ENCODE assay signal across 17 mouse cellular contexts in the genomic region with DNA sequence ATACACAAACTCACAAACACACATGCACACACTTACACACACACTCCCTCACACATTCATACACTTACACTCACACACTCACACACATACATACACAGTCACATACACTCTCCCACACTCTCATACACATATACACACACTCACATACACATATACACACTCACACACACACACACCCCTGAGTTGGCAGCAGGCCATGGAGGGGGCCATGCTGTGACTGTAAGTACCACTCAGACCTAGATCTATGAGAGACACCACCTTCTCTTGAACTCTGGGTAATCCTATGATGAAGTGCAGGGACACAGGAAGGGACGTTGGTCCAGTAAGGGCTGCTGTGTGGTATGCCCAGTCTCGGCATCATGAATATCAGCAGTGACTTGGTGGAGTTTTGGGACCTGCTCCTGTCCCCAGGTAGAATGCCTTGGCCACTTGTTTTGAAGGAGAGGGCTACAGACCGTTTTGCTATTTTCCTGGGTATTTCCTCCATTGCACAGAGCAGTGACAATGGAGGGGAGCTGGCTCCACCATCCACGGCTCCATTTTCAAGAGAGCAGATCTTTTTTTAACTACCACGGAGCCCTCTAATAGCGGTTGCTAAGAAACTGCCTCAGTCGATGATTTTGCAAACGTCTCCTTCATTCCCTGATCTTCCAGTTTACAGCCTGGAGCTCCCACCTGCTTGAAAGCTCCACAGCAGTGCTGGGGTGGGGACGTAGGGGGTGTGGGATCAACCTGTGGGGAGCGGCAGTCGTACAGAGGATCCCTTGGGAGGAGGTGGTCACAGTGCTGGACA.
DNase-seq lines count a peak whose midpoint lies in the region; ATAC-seq lines count a peak whose summit lies in the region.
"Had no signal": no experiment of that assay in that cellular context is flagged by ENCODE, and none has a peak within 500 bp of the region (broad histone marks: within the 10 kb centered on the region; RNA-seq: fewer than 3 reads in every experiment).

No protein-coding gene starts in this region.

- 74% methylated on average over 11 of the region's 11 CpGs for WGBS in hindbrain, embryonic 10.5 days
- WGBS in hindbrain, embryonic 11.5 days: 77% methylated on average over 11 of the region's 11 CpGs
- WGBS in midbrain, embryonic 10.5 days: 81% methylated on average over 11 of the region's 11 CpGs
- WGBS in midbrain, embryonic 11.5 days: 74% methylated on average over 11 of the region's 11 CpGs
- WGBS in hindbrain, embryonic 12.5 days: 70% methylated on average over 11 of the region's 11 CpGs
- 60% methylated on average over 11 of the region's 11 CpGs for WGBS in midbrain, embryonic 15.5 days
- WGBS in heart, embryonic 12.5 days: 59% methylated on average over 11 of the region's 11 CpGs

- DNase-seq in hindbrain, embryonic 10.5 days (ENCODE audit: low spot score): no peak
- DNase-seq in hindbrain, embryonic 11.5 days (ENCODE audit: low spot score): no peak
- no peak for DNase-seq in midbrain, embryonic 10.5 days (ENCODE audit: low spot score)
- no peak for DNase-seq in midbrain, embryonic 11.5 days (ENCODE audit: low spot score, missing footprints)
- DNase-seq in spleen, adult 18-20 months: no peak
- DNase-seq: cerebellum, adult 18-20 months; gastrocnemius, postnatal 36 days; kidney, postnatal 14 days; liver, postnatal 0 days; thymus, postnatal 14 days had no signal

- H3K27me3 ChIP-seq in hindbrain, embryonic 10.5 days (ENCODE audit: insufficient read depth, poor library complexity, severe bottlenecking): no peaks in the 10 kb centered on the region
- H3K27me3 ChIP-seq in hindbrain, embryonic 11.5 days (ENCODE audit: control insufficient read depth, insufficient read depth, low read length): no peaks in the 10 kb centered on the region
- no peaks in the 10 kb centered on the region for H3K27me3 ChIP-seq in midbrain, embryonic 10.5 days (ENCODE audit: low read depth, poor library complexity, severe bottlenecking)
- no peaks in the 10 kb centered on the region for H3K27me3 ChIP-seq in midbrain, embryonic 11.5 days (ENCODE audit: control insufficient read depth, insufficient read depth, low read length)
- no peaks in the 10 kb centered on the region for H3K27me3 ChIP-seq in hindbrain, embryonic 12.5 days
- H3K27me3 ChIP-seq in midbrain, embryonic 15.5 days (replicated peaks): 0 out of 2 replicates have a peak, but pooled peaks cover 3% of the 10 kb centered on the region
- no peaks in the 10 kb centered on the region for H3K27me3 ChIP-seq in heart, embryonic 12.5 days (replicated peaks)

- peaks cover 14% of the 10 kb centered on the region; the same call in 1 of the 2 replicates for H3K4me1 ChIP-seq in hindbrain, embryonic 10.5 days (replicated peaks)
- no peaks in the 10 kb centered on the region for H3K4me1 ChIP-seq in hindbrain, embryonic 11.5 days (replicated peaks; ENCODE audit: control insufficient read depth, insufficient read depth, low read length)
- no peaks in the 10 kb centered on the region for H3K4me1 ChIP-seq in midbrain, embryonic 10.5 days
- H3K4me1 ChIP-seq in midbrain, embryonic 11.5 days (ENCODE audit: control insufficient read depth, insufficient read depth, low read length): no peaks in the 10 kb centered on the region
- H3K4me1 ChIP-seq in hindbrain, embryonic 12.5 days: 0 out of 2 replicates have a peak, but pooled peaks cover 13% of the 10 kb centered on the region
- H3K4me1 ChIP-seq in midbrain, embryonic 15.5 days: peaks cover 13% of the 10 kb centered on the region; the same call in 1 of the 2 replicates
- 0 out of 2 replicates have a peak, but pooled peaks cover 5% of the 10 kb centered on the region for H3K4me1 ChIP-seq in heart, embryonic 12.5 days (replicated peaks)

- H3K9me3 ChIP-seq in hindbrain, embryonic 10.5 days: no peaks in the 10 kb centered on the region
- H3K9me3 ChIP-seq in hindbrain, embryonic 11.5 days (ENCODE audit: control insufficient read depth, low read length): no peaks in the 10 kb centered on the region
- no peaks in the 10 kb centered on the region for H3K9me3 ChIP-seq in midbrain, embryonic 10.5 days (replicated peaks)
- no peaks in the 10 kb centered on the region for H3K9me3 ChIP-seq in midbrain, embryonic 11.5 days (ENCODE audit: control insufficient read depth, low read length)
- no peaks in the 10 kb centered on the region for H3K9me3 ChIP-seq in hindbrain, embryonic 12.5 days (replicated peaks)
- H3K9me3 ChIP-seq in midbrain, embryonic 15.5 days: no peaks in the 10 kb centered on the region
- no peaks in the 10 kb centered on the region for H3K9me3 ChIP-seq in heart, embryonic 12.5 days (replicated peaks)
- H3K9me3 ChIP-seq: heart, embryonic 10.5 days; limb, embryonic 13.5 days had no signal

- H3K4me3 ChIP-seq in hindbrain, embryonic 10.5 days: no peak overlapping the region
- no peak overlapping the region for H3K4me3 ChIP-seq in hindbrain, embryonic 11.5 days (ENCODE audit: low read depth, low read length)
- H3K4me3 ChIP-seq in midbrain, embryonic 10.5 days: no peak overlapping the region
- no peak overlapping the region for H3K4me3 ChIP-seq in midbrain, embryonic 11.5 days (ENCODE audit: low read depth, low read length)
- H3K4me3 ChIP-seq in hindbrain, embryonic 12.5 days: no peak overlapping the region
- H3K4me3 ChIP-seq in midbrain, embryonic 15.5 days: no peak overlapping the region
- no peak overlapping the region for H3K4me3 ChIP-seq in heart, embryonic 12.5 days
- H3K4me3 ChIP-seq: heart, embryonic 10.5 days; limb, embryonic 13.5 days; myocyte had no signal

- 0 out of 2 replicates have a peak overlapping the region, but pooled peaks have one; percentile 8 for H3K27ac ChIP-seq in hindbrain, embryonic 10.5 days
- no peak overlapping the region for H3K27ac ChIP-seq in hindbrain, embryonic 11.5 days (ENCODE audit: low read depth, low read length)
- 0 out of 2 replicates have a peak overlapping the region, but pooled peaks have one; percentile 30 for H3K27ac ChIP-seq in midbrain, embryonic 10.5 days (replicated peaks)
- H3K27ac ChIP-seq in midbrain, embryonic 11.5 days (ENCODE audit: low read depth, low read length): no peak overlapping the region
- H3K27ac ChIP-seq in hindbrain, embryonic 12.5 days: no peak overlapping the region
- 0 out of 2 replicates have a peak overlapping the region, but pooled peaks have one; percentile 45 for H3K27ac ChIP-seq in midbrain, embryonic 15.5 days
- no peak overlapping the region for H3K27ac ChIP-seq in heart, embryonic 12.5 days (ENCODE audit: poor library complexity, severe bottlenecking)
- H3K27ac ChIP-seq: heart, embryonic 10.5 days; limb, embryonic 13.5 days had no signal

- no peaks in the 10 kb centered on the region for H3K36me3 ChIP-seq in hindbrain, embryonic 10.5 days
- H3K36me3 ChIP-seq in hindbrain, embryonic 11.5 days (ENCODE audit: control insufficient read depth, insufficient read depth, low read length): no peaks in the 10 kb centered on the region
- no peaks in the 10 kb centered on the region for H3K36me3 ChIP-seq in midbrain, embryonic 10.5 days
- H3K36me3 ChIP-seq in midbrain, embryonic 11.5 days (ENCODE audit: control insufficient read depth, insufficient read depth, low read length): no peaks in the 10 kb centered on the region
- no peaks in the 10 kb centered on the region for H3K36me3 ChIP-seq in hindbrain, embryonic 12.5 days
- no peaks in the 10 kb centered on the region for H3K36me3 ChIP-seq in midbrain, embryonic 15.5 days (replicated peaks)
- H3K36me3 ChIP-seq in heart, embryonic 12.5 days: no peaks in the 10 kb centered on the region
- H3K36me3 ChIP-seq: heart, embryonic 10.5 days; limb, embryonic 13.5 days had no signal

- no peak for ATAC-seq in hindbrain, embryonic 11.5 days (ENCODE audit: low FRiP score)
- ATAC-seq in midbrain, embryonic 11.5 days (ENCODE audit: low FRiP score): no peak
- peak; percentile 32; the same call in 1 of the 2 replicates for ATAC-seq in hindbrain, embryonic 12.5 days (ENCODE audit: low FRiP score)
- peak; percentile 38; the same call in 1 of the 2 replicates for ATAC-seq in midbrain, embryonic 15.5 days (replicated peaks)
- ATAC-seq in heart, embryonic 12.5 days (ENCODE audit: insufficient number of reproducible peaks, low FRiP score): no peak
- ATAC-seq: intestine, embryonic 16.5 days; liver, postnatal 0 days had no signal

- H3K4me2 ChIP-seq in hindbrain, embryonic 11.5 days (replicated peaks; ENCODE audit: low read depth, low read length): no peak overlapping the region
- no peak overlapping the region for H3K4me2 ChIP-seq in midbrain, embryonic 11.5 days
- no peak overlapping the region for H3K4me2 ChIP-seq in hindbrain, embryonic 12.5 days (replicated peaks)
- H3K4me2 ChIP-seq in midbrain, embryonic 15.5 days: no peak overlapping the region
- no peak overlapping the region for H3K4me2 ChIP-seq in heart, embryonic 12.5 days
- H3K4me2 ChIP-seq: limb, embryonic 13.5 days had no signal

- H3K9ac ChIP-seq in hindbrain, embryonic 11.5 days (ENCODE audit: low read depth, low read length): no peak overlapping the region
- H3K9ac ChIP-seq in midbrain, embryonic 11.5 days (ENCODE audit: low read length): no peak overlapping the region
- H3K9ac ChIP-seq in hindbrain, embryonic 12.5 days: no peak overlapping the region
- H3K9ac ChIP-seq in midbrain, embryonic 15.5 days: no peak overlapping the region
- H3K9ac ChIP-seq in heart, embryonic 12.5 days: no peak overlapping the region
- H3K9ac ChIP-seq: limb, embryonic 13.5 days; liver, postnatal 0 days had no signal

Comparison
In these comparisons a context has a peak if more than half of its experiments do, and no peak if none do; other contexts are left out.
1. H3K27ac ChIP-seq: peak in hindbrain, embryonic 10.5 days (single experiment), midbrain, embryonic 10.5 days (single experiment) and midbrain, embryonic 15.5 days (single experiment); none in hindbrain, embryonic 11.5 days (single experiment), midbrain, embryonic 11.5 days (single experiment), hindbrain, embryonic 12.5 days (single experiment) and heart, embryonic 12.5 days (single experiment).
2. ATAC-seq: peak in hindbrain, embryonic 12.5 days (single experiment) and midbrain, embryonic 15.5 days (single experiment); none in hindbrain, embryonic 11.5 days (single experiment), midbrain, embryonic 11.5 days (single experiment) and heart, embryonic 12.5 days (single experiment).